Mouse (Mus musculus) forebrain, embryonic 14.5 days (tissue): ENCODE measurements at regions not wholly inside any gene's neighbourhood (a gene's known extent, or its start where the extent isn't known, plus 50 kb on each side); places are given as distances from the start of the nearest gene placed in this dataset.
"Not testable (repeated sequence)": the region's sequence is repeated elsewhere in the genome, so short reads cannot be mapped to it uniquely, and the experiment has no call there.

Experiments used
- ATAC-seq: fragments of 200-750 bp; cut with Nextera tagmentation; 2 replicates; pipeline ENCODE4 v1.8.0; 2017; ENCODE audit warnings: mild to moderate bottlenecking, moderate library complexity
- DNase-seq: peaks from one replicate; pipeline ENCODE4 v3.0.0-alpha.2; 2015; ENCODE audit warnings: low spot score
- H3K27ac ChIP-seq: fragments of 300-500 bp; sonication (generic); 2 replicates; pipeline ENCODE4 v1.5.1; 2014; ENCODE audit warnings: low read depth, mild to moderate bottlenecking, control low read depth, low read length, moderate library complexity
- H3K27me3 ChIP-seq: fragments of 300-500 bp; sonication (generic); replicated peaks from 2 replicates; pipeline ENCODE4 v1.6.1; 2014; ENCODE audit warnings: low read length, control low read depth, mixed read lengths; ENCODE audit not compliant: control insufficient read depth, insufficient read depth
- H3K36me3 ChIP-seq: fragments of 300-500 bp; sonication (generic); 2 replicates; pipeline ENCODE4 v1.6.1; 2014; ENCODE audit warnings: low read length, control low read depth; ENCODE audit not compliant: control insufficient read depth, insufficient read depth
- H3K4me1 ChIP-seq: fragments of 300-500 bp; sonication (generic); 2 replicates; pipeline ENCODE4 v1.6.1; 2014; ENCODE audit warnings: antibody characterized with exemption, low read length, control low read depth; ENCODE audit not compliant: control insufficient read depth, insufficient read depth
- H3K4me2 ChIP-seq: fragments of 300-500 bp; sonication (generic); 2 replicates; pipeline ENCODE4 v1.6.1; 2014; ENCODE audit warnings: mild to moderate bottlenecking, control low read depth, low read length
- H3K4me3 ChIP-seq: fragments of 300-500 bp; sonication (generic); 2 replicates; pipeline ENCODE4 v1.5.1; 2014; ENCODE audit warnings: low read depth, low read length, control low read depth
- H3K9ac ChIP-seq: fragments of 300-500 bp; sonication (generic); 2 replicates; pipeline ENCODE4 v1.6.1; 2014; ENCODE audit warnings: mild to moderate bottlenecking, low read length, control low read depth, moderate library complexity
- H3K9me3 ChIP-seq: fragments of 300-500 bp; sonication (generic); replicated peaks from 2 replicates; pipeline ENCODE4 v1.6.1; 2016; ENCODE audit warnings: low read length, control low read depth, mixed read lengths; ENCODE audit not compliant: control insufficient read depth
- WGBS: fragments of 180-500 bp; shearing (Covaris S2); extraction: QIAGEN DNeasy Blood & Tissue Kit; methylation state at CpG from one replicate; pipeline ENCODE4 v1.1.7; 2014; 5-methylcytosine and 5-hydroxymethylcytosine counted together

GRCm38 (mm10) chr8:20495542-20495941 lies 119.2 kb upstream of the Gm21119 start:
- not testable (repeated sequence) for H3K4me2 ChIP-seq, H3K36me3 ChIP-seq, H3K4me3 ChIP-seq, H3K9ac ChIP-seq, H3K27me3 ChIP-seq, ATAC-seq, H3K27ac ChIP-seq, H3K9me3 ChIP-seq, DNase-seq, H3K4me1 ChIP-seq
- no CpG with 5 or more reads among the region's 1 CpGs for WGBS

DNA sequence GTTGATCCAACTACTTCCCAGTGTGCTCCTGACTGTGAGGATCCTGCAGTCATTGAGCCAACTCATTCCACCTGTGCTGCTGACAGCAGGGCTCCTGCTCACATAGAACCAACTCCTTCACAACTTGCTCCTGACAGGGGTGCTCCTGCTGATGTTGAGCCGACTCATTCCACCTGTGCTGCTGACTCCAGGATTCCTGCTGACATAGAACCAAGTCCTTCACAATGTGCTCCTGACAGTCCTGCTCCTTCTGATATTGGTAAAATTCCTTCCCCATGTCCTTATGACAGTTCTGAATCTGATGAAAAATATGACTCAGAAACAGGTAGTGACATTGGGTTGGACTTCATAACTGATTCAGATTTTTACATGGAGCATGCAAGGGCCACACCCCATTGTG lies 100.8 kb upstream of the Gm21119 start:
- not testable (repeated sequence) for H3K27ac ChIP-seq, H3K4me3 ChIP-seq, ATAC-seq, H3K9me3 ChIP-seq, H3K4me1 ChIP-seq, H3K4me2 ChIP-seq, H3K9ac ChIP-seq, DNase-seq, H3K27me3 ChIP-seq, H3K36me3 ChIP-seq
- 81% methylated on average over 1 of the region's 1 CpGs for WGBS

DNA sequence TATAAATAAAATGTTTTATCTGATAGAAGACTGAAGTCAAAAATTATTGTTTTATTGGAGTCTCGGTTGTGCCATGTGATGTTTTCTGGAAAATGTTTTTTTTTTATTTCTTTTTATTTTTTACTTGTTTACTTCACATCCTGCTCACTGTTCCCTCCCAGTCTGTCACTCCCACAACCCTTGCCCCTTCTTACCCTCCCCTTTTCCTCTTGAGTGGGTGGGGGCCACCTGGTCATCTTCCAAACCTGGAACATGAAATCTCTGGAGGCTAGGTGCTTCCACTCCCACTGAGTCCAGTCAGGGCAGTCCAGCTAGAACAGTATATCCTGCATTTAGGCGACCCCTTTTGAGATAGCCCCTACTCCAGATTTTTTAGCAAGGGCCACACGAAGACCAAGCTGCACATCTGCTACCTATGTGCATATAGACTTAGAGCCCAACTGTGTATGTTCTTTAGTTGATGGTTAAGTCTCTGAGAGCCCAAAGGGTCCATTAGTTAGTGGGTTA lies 98.3 kb upstream of the Gm21119 start:
- 62% methylated on average over 2 of the region's 3 CpGs for WGBS
- not testable (repeated sequence) for ATAC-seq, H3K4me1 ChIP-seq, H3K27ac ChIP-seq, H3K9ac ChIP-seq, H3K4me2 ChIP-seq, DNase-seq, H3K36me3 ChIP-seq, H3K9me3 ChIP-seq, H3K27me3 ChIP-seq, H3K4me3 ChIP-seq

DNA sequence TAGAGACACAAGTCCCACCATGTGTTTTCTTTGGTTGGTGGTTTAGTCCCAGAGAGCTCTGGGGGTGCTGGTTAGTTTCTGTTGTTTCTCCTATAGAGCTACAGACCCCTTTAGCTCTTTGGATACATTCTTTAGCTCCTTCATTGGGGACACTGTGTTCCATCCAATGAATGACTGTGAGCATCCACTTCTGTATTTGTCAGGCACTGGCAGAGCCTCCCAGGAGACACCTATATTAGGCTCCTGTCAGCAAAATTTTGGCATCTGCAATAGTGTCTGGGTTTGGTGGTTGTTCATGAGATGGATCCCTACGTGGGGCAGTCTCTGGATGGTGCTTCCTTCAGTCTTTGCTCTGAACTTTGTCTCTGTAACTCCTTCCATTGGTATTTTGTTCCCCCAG lies 97.2 kb upstream of the Gm21119 start:
- not testable (repeated sequence) for H3K4me2 ChIP-seq, H3K27me3 ChIP-seq, DNase-seq, H3K27ac ChIP-seq, H3K4me1 ChIP-seq, H3K4me3 ChIP-seq, H3K36me3 ChIP-seq, H3K9ac ChIP-seq, ATAC-seq, H3K9me3 ChIP-seq
- WGBS, result 21% methylated on average over 1 of the region's 1 CpGs

DNA sequence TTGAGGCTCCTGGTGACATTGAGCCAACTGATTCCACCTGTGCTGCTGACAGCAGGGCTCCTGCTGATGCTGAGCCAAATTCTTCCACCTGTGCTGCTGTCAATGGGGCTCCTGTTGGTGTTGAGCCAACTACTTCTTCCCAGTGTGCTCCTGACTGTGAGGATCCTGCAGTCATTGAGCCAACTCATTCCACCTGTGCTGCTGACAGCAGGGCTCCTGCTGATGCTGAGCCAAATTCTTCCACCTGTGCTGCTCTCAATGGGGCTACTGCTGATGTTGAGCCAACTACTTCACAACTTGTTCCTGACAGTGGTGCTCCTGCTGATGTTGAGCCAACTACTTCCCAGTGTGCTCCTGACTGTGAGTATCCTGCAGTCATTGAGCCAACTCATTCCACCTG lies 90.2 kb upstream of the Gm21119 start:
- ATAC-seq, H3K4me3 ChIP-seq, H3K9ac ChIP-seq, H3K27ac ChIP-seq, H3K4me1 ChIP-seq, H3K36me3 ChIP-seq, H3K4me2 ChIP-seq, H3K27me3 ChIP-seq, H3K9me3 ChIP-seq, DNase-seq: not testable (repeated sequence)

DNA sequence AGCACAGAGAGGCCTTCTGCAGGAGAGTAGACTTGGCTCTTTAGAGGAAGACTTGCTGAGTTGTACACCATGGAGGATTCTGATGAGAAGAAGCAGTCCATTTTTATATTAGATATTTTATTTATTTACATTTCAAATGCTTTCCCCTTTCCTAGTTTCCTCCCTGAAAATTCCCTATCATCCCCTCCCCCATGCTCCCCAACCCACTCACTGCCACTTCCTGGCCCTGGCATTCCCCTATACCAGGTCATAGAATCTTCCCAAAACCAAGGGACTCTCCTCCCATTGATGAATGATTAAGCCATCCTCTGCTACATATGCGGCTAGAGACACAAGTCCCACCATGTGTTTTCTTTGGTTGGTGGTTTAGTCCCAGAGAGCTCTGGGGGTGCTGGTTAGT lies 85.7 kb upstream of the Gm21119 start:
- not testable (repeated sequence) for H3K4me2 ChIP-seq, ATAC-seq, DNase-seq, H3K27ac ChIP-seq, H3K4me1 ChIP-seq, H3K9ac ChIP-seq, H3K4me3 ChIP-seq, H3K9me3 ChIP-seq, H3K27me3 ChIP-seq, H3K36me3 ChIP-seq
- WGBS, result no CpG with 5 or more reads among the region's 1 CpGs

GRCm38 (mm10) chr8:20539031-20539430 lies 75.7 kb upstream of the Gm21119 start:
- not testable (repeated sequence) for H3K4me2 ChIP-seq, H3K4me3 ChIP-seq, ATAC-seq

GRCm38 (mm10) chr8:20544084-20544483 lies 70.6 kb upstream of the Gm21119 start:
- not testable (repeated sequence) for ATAC-seq, H3K4me3 ChIP-seq, H3K27me3 ChIP-seq, DNase-seq, H3K4me2 ChIP-seq, H3K9ac ChIP-seq, H3K9me3 ChIP-seq, H3K27ac ChIP-seq, H3K36me3 ChIP-seq, H3K4me1 ChIP-seq
- 71% methylated on average over 2 of the region's 2 CpGs for WGBS

More at GRCm38 (mm10) chr8:20539031-20539430, 75.7 kb upstream of the Gm21119 start:
- not testable (repeated sequence) for H3K36me3 ChIP-seq, DNase-seq, H3K27me3 ChIP-seq, H3K4me1 ChIP-seq, H3K27ac ChIP-seq, H3K9me3 ChIP-seq, H3K9ac ChIP-seq
- 91% methylated on average over 4 of the region's 4 CpGs for whole genome bisulfite sequencing

DNA sequence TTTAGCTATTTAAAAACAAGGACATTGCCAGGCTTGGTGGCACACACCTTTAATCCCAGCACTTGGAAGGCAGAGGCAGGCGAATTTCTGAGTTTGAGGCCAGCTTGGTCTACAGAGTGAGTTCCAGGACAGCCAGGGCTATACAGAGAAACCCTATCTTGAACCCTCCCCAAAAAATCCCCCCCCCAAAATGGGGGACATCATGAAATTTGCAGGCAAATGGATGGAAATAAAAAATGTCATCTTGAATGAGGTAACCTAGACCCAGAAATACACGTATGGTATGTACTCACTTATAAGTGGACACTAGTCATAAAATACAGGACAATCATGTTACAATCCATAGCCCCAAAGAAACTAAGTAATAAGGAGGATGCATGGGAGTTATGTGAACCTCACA lies 69.4 kb upstream of the Gm21119 start:
- H3K27ac ChIP-seq, DNase-seq, H3K9ac ChIP-seq, H3K4me2 ChIP-seq, H3K9me3 ChIP-seq, H3K4me3 ChIP-seq, ATAC-seq, H3K4me1 ChIP-seq, H3K27me3 ChIP-seq, H3K36me3 ChIP-seq: not testable (repeated sequence)
- WGBS, result no CpG with 5 or more reads among the region's 2 CpGs
